Mouse (Mus musculus) cortical plate, adult 2 months (tissue): Measurements from ENCODE around the gene Ptprg. TPM values are rescaled to one million over a fixed set of nuclear protein-coding genes. Genes with fewer than 3 reads are reported as not detected.

ENCODE experiments used
- H3K27ac ChIP-seq: fragments of 200-500 bp; 2 replicates; pipeline ENCODE4 v1.5.1; 2012; ENCODE audit warnings: low read length, control low read depth, inconsistent platforms; ENCODE audit not compliant: insufficient read depth
- H3K4me1 ChIP-seq: fragments of 200-500 bp; 2 replicates; pipeline ENCODE4 v1.6.1; 2011; ENCODE audit warnings: low read length; ENCODE audit not compliant: control insufficient read depth, insufficient read depth
- H3K4me3 ChIP-seq: fragments of 200-500 bp; 2 replicates; pipeline ENCODE4 v1.5.1; 2011; ENCODE audit warnings: mild to moderate bottlenecking, low read length, control low read depth; ENCODE audit not compliant: insufficient read depth
- CTCF ChIP-seq: fragments of 200-500 bp; IDR thresholded peaks from 2 replicates; pipeline ENCODE4 v1.5.1; 2011; ENCODE audit warnings: mild to moderate bottlenecking, control low read depth, low read length; ENCODE audit not compliant: insufficient read depth; ENCODE audit errors: extremely low read depth
- POLR2A ChIP-seq: fragments of 200-500 bp; IDR thresholded peaks from 2 replicates; pipeline ENCODE4 v1.6.1; 2011; ENCODE audit warnings: mild to moderate bottlenecking, low read length, control low read depth; ENCODE audit not compliant: insufficient read depth; ENCODE audit errors: extremely low read depth
- polyA plus RNA-seq: library from polyadenylated mRNA; depleted of rRNA; stranded (reverse); fragments of >200 nt; gene quantifications from 2 replicates; pipeline ENCODE4 v1.2.3, GENCODE M21; 2012

The Ptprg gene
- polyA plus RNA-seq, 1 experiment = 27.9 TPM

GRCm38 (mm10) chr14:11841621-11842020 is 288.3 kb downstream of the Ptprg start:
- Histone ChIP-seq H3K27ac (no peak overlapping the region), H3K4me1 (peaks cover 6% of the 10 kb centered on the region), H3K4me3 (no peak overlapping the region)
- no peak for TF ChIP-seq CTCF

- no peak overlapping the region for H3K27ac ChIP-seq
- TF ChIP-seq CTCF (no peak), POLR2A (no peak)
- H3K4me3 ChIP-seq = no peak overlapping the region
- H3K4me1 ChIP-seq = peaks cover 3% of the 10 kb centered on the region; the same call in 1 of the 2 replicates
Measured at GRCm38 (mm10) chr14:11852896-11853295, 299.6 kb downstream of the Ptprg start.

- peaks cover 8% of the 10 kb centered on the region for H3K4me1 ChIP-seq
- no peak overlapping the region for H3K4me3 ChIP-seq
- H3K27ac ChIP-seq = no peak overlapping the region
- no peak for TF ChIP-seq POLR2A
- no peak for TF ChIP-seq CTCF
Measured at GRCm38 (mm10) chr14:11855499-11855898, 302.2 kb downstream of the Ptprg start.

- H3K4me1 ChIP-seq = peaks cover 10% of the 10 kb centered on the region
- H3K27ac ChIP-seq = no peak overlapping the region
- no peak for TF ChIP-seq POLR2A
- H3K4me3 ChIP-seq = no peak overlapping the region
Measured at GRCm38 (mm10) chr14:11857928-11858481, 304.7 kb downstream of the Ptprg start.

GRCm38 (mm10) chr14:11863286-11863685 is 310.0 kb downstream of the Ptprg start:
- Histone ChIP-seq H3K4me1 (peaks cover 15% of the 10 kb centered on the region), H3K4me3 (no peak overlapping the region), H3K27ac (peak overlapping the region; percentile 12; the same call in 1 of the 2 replicates)
- TF ChIP-seq POLR2A (no peak), CTCF (no peak)

- no peak overlapping the region for H3K27ac ChIP-seq
- no peak for TF ChIP-seq POLR2A
- TF ChIP-seq CTCF = no peak
- peaks cover 13% of the 10 kb centered on the region for H3K4me1 ChIP-seq
- no peak overlapping the region for H3K4me3 ChIP-seq
Measured at GRCm38 (mm10) chr14:11864840-11865239, 311.5 kb downstream of the Ptprg start.

- Histone ChIP-seq H3K27ac (no peak overlapping the region), H3K4me1 (peaks cover 13% of the 10 kb centered on the region), H3K4me3 (no peak overlapping the region)
- TF ChIP-seq POLR2A (no peak), CTCF (no peak)
Measured at GRCm38 (mm10) chr14:11865332-11865731, 312.0 kb downstream of the Ptprg start.

- H3K4me3 ChIP-seq = no peak overlapping the region
- TF ChIP-seq POLR2A (no peak), CTCF (no peak)
- no peak overlapping the region for H3K27ac ChIP-seq
- peaks cover 12% of the 10 kb centered on the region for H3K4me1 ChIP-seq
Measured at GRCm38 (mm10) chr14:11865872-11866271, 312.5 kb downstream of the Ptprg start.

GRCm38 (mm10) chr14:11866416-11866815 is 313.1 kb downstream of the Ptprg start:
- H3K4me1 ChIP-seq = peaks cover 13% of the 10 kb centered on the region
- no peak overlapping the region for H3K4me3 ChIP-seq
- TF ChIP-seq CTCF (no peak), POLR2A (no peak)
- no peak overlapping the region for H3K27ac ChIP-seq

- H3K4me1 ChIP-seq = peaks cover 9% of the 10 kb centered on the region
- TF ChIP-seq CTCF = no peak
- TF ChIP-seq POLR2A = no peak
- no peak overlapping the region for H3K27ac ChIP-seq
- no peak overlapping the region for H3K4me3 ChIP-seq
Measured at GRCm38 (mm10) chr14:11868636-11869035, 315.3 kb downstream of the Ptprg start.
